Mouse (Mus musculus) cerebellum, adult 9-11 months (tissue): ENCODE measurements at regions not wholly inside any gene's neighbourhood (a gene's known extent, or its start where the extent isn't known, plus 50 kb on each side); places are given as distances from the start of the nearest gene placed in this dataset.
A peak's percentile ranks its signal among the peaks of the same experiment; 100 is the strongest.

Experiments used
- DNase-seq: peaks from one replicate; pipeline ENCODE4 v3.0.0; 2022

DNA sequence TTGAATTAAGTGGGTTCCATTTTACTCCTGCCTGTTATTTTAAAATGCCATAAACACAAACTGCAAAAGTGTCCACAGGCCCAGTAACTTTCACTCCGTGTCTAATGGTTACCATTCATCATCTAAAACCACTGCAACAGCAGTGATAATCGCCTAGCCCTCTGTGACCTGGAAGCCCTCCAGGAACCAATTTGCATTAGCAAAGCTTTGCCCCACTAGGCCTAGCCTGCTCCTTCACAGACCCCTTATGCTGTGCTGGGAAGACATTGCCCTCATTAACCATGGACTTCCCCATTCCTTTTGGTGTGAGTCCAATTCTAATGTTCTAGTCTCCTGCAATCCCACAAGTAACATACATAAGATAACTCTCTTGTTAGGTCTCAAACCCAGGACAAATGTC, 277.3 kb upstream of the Prkd1 start:
- no peak for DNase-seq

DNA sequence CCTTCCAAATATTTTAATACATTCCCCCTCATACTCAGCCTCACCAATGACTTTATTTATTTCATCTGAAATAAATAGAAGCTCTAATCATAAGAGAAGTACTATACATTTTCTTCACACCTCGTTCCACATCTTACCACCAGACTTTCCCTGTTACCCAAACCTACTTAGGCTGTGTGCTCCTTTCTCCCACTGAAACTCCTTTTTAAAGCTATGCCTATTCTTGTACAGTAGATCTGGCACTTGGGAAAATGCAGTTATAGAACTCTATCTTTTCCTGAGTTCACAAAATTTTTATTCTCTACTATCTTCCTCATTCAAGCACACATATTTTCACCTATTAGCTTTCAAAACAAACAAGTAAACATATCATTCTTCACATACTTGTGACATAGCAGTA, 272.8 kb upstream of the Prkd1 start:
- DNase-seq = no peak

DNA sequence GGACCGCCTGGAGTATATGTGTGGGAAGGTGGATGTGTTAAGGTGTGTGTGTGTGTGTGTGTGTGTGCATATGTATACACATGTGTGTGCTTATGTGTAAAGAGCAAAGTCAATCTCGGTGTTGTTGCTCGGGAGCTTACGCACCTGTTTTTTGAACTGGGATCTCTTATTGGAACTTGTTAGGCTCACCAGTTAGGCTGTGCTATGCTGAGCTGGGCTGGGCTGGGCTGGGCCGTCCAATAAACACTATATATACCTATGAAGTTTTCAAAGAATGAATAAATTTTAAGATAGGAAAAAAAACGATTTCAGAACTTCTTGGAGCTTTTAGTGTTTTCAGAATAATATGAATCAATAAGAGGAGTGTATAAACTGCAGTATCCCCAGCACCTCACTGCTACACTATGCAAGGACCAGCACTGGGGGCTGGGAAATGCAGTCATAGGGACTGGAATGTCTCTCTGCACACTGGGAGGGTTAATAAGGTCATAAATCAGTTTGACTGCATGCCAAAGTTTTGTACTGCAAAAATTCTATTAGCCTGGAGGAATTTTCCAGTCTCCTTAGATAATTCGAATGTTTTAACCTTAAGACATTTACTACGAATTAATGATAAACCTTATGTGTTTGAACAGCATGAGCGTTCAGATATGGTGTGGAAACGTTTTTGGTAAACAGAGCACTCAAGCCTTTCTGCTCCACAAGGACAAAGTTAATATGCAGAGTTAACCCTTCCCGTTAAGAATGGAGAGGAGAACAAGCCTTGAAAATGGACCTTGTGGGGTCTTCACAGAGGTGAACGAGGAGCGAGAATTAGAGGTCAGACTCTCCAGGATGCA, 250.9 kb upstream of the Prkd1 start:
- DNase-seq = no peak

DNA sequence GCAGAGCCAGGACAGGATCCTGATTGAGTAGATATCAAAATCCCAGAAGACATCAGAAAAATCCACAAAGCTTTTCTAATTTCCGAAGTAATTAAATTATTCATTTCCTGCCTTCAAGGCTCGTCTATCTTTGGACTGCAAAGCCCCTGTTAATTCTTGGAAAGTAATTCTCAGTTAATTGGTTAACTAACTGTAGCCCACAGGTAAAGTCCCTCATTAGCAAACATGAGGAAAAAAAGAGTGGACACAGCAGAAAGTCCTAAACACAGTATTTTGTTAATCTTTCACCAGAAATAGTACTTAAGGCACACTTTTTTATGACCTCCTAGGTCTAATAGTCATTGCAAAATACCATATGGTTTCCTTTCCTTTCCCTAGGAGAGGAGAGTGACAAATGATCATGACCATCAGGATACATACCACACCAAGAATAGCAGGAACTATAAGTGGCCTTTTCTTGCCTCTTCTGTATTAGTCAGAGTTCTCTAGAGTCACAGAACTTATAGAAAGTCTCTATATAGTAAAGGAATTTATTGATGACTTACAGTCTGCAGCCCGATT, 248.8 kb upstream of the Prkd1 start:
- no peak for DNase-seq

DNA sequence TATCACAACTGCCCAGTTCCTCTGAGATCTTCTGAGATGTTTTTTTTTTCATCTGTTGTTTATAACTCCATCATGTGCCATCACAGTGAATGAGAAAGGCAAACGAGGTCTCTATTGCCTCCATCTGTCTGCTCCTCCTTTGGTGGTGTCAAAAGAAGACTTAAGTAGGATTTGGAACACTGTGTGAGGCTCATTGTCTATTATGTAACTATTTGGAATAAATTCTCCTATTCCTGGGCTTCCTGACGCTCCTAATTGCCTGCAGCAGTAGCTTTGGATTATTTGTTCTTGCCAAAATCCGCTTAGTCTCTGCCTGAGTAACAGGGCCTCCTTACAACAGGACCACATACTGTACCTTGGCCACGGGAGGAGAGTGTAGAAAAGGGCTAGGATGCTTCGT, 244.7 kb upstream of the Prkd1 start:
- no peak for DNase-seq

DNA sequence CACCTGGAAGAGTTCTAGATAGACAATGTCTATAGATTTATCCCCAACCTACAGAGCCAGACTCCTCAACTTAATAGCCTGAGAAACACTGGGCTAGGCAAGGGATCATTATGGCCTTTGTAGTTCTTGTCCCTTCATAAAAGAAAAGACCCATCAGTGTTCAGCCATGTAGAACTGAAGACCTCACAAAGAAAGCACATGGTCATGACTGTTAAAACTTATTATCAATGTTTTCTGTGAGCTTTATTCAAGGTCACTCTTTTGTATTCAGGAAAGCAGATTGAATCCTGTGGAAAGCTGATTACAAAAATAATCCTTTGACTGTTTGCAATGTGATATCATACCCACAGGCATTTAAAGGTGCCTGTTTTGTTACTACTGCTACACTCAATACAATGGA, 226.9 kb upstream of the Prkd1 start:
- no peak for DNase-seq

DNA sequence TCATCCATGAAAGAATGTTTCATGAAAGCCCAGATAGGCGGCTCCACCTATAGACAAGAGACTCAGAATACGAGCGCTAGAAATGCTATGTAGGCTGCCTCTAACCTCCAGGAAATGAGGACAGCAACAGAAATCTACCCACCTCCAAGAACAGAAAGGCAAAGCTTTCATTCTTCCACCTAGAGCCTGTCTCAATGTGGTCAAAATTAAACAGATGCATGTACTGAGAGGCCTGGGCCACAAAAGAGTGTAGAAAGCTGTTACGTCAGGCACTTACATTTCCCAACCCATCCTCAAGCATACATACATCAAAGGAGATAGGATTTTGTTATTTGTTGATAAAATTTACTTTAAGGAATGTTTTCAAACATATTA, 225.1 kb upstream of the Prkd1 start:
- no peak for DNase-seq

DNA sequence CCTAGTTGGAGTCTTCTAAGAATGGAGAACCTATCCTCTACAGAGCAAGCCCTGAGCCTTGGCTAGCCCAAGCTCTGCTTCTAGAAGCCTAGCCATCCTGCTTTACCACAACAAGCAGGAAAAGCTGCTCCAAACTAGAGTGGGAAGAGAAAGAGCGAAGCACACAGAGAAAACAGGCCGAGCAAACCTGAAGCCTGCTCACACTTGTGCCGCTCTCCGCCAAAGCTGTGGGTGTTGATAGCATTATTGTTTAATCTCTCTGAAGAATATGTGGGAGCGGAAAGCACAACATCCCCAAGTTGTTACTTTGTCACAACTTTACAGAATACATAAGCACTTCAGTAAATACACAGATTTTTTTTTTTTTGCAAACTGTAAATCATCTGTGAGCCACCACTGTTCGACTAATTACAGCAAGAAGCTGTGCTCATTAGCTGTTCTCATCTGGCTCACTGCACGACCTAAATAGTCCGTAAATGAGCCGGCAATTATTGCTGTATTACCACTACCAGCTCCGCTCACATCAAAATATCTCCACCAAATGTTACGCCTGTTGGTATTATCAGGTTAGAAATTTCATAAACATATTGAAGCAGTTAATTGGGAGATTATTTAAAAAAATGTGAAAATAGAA, 224.6 kb upstream of the Prkd1 start:
- DNase-seq = no peak

DNA sequence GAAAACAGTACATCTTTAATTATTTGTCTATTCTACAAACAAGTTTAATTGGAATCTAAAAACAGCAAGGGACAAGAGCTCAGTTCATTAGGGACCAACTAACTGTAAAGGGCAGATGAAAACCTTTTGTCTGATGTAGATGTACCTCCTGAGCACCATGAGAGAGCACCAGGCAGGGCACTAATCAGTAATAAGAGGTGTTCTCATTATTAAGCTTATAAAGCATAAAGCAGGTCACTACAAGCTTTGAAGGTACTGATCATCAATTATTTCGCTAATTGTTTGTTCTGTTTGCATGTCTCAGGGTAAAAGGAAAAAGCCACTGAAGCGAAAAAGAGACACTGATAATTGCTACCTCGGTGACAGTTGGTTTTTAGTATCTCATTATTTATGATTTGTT, 202.7 kb upstream of the Prkd1 start:
- DNase-seq = no peak

DNA sequence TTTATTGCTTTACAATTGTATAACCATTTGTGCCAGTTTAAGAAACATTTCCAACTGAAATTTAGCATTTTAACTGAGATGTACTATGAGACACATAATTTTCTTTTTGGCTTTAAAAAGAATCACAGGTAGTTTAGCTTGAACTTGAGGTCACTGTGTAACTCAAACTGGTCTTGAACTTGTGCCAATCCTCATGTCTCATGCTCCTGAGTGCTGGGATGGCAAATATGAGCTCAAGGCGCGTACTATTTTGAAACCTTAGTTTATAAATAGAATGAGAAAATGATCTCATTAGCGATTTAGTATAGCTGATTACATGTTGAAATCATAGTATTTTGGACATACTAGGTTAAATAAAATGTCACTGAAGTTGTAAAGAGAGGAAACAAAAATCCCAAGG, 199.1 kb upstream of the Prkd1 start:
- no peak for DNase-seq

DNA sequence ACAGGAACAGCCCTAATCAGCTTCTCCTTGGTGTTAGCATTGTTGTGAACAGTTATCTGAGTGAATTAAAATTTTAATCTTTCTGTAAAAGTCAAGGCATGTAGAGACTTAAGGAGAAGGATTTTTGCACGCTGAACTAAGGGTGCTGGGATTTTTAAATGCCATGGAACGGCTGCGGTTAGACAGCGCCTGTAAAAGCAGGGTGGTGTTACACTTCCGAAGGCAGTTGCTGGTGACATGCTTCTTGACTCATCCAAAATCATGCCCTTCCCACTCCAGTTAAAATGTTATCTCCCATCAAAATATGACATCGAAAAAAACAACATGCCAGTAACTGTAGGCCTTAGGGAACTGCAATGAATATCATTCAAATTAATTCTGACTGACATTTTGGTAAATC, 193.8 kb upstream of the Prkd1 start:
- no peak for DNase-seq

DNA sequence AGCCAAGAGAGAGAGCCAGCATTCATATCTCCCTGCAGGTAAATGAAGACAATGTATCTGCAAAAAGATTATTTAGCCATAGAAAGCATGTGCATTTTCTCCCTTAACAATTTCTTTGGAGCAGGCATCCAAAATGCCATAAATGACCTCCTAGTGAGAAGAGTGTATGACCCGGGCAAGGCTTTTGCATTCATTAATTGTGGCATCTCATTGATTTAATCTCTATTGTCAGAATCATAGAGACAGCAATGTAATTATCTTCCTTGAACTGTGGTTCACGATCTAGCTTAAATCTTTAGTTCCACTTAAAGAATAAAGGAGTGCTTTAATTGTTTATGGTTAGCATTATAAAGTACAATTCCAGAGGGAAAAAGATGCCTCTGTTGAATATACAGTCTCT, 190.5 kb upstream of the Prkd1 start:
- no peak for DNase-seq

DNA sequence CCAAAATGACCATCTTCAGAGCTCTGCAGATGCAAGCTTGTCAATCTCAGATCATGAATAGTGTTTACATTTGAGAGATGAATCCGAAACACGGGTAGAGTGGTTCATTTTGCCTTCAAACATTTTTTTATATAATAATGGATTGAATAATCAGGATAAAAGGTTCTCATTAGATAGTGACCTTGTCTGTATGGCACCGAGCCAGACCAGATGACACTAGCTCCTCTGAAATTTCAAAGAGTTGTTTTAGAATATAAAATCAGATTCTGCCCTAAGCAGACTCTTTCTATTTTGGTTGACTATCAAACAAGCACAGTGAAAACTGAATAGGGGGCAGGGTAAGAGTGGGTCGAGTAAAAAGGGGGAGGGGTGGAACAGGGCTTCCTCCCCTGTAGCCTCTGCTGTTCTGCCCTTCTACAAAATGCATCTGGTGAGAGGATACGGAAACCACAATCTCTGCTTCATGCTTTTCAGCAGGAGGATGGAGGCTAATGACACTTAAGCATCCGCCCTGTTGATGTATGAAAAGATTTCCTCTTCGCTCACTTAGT, 159.9 kb upstream of the Prkd1 start:
- no peak for DNase-seq

DNA sequence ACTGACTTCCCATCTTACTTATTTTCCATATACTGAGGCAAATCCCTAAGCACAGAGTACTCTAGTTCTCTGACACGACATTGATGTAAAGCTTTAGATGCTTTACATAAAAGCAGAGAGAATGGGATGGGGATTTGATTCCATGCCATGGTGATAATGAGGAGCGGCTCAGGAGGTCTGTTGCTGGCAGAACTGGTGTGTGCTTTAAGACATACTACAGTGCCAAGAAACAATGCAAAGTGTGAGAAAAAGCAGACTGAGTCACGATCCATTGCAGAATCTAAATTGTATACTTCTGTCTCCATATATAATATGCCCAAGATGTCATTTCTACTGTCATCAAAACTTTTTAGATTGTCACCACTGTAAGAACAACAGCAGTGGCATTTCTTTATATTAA, 155.5 kb upstream of the Prkd1 start:
- DNase-seq = no peak

DNA sequence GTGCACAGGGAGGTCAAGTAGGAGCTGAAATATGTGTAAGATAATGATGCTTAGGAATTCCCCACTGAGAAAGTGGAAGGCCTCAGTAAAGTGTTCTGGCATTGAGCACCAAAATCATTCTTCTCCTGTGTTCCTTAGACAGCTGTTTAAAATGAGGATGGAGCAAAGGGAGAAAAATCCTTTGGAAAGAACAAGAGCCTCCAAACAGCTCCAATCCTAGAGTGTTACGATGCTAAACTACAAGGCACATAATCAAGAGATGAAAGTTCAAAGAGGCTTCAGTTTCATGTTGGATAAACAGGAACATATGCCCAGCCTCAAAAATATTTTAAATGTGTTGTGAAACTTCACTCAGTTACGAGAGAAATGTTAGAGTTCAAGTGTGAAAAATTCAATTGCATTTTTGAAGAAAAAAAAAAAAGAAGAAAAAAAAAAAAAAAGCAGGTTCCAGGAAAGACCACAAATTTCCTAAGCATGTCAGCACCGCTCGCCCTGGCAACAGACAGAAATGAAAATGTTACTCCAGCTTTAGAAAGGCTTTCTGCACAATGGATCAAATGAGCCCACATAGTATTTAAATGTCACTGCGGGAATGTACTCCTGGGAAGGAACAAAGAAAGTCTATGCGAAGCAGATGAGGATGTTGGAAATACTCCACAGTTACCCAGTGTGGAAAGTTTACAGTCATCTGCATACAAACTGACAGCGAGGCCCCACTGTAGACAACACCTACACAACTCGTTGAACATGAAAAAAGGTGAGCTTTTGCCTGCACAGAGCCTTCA, 116.5 kb upstream of the Prkd1 start:
- DNase-seq = no peak

DNA sequence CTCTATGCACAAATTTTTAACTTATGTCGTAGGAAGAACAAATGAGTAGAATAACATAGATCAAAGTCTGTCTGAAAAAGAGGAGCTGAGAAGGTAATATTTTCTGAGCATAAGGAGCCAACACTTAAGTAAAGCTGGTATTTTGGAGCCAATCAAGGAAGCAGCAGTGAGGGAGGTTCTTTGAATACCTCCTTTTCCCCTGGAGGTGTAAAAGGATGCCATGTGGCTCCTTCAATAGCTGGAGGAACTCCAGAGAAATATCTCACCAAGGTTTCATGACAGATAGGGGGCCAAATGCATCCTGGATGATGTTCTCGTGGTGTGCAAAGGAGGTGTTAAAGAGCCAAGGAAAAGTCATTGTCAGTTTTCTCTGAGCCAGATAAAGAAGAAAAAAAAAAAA, 115.6 kb upstream of the Prkd1 start:
- no peak for DNase-seq

DNA sequence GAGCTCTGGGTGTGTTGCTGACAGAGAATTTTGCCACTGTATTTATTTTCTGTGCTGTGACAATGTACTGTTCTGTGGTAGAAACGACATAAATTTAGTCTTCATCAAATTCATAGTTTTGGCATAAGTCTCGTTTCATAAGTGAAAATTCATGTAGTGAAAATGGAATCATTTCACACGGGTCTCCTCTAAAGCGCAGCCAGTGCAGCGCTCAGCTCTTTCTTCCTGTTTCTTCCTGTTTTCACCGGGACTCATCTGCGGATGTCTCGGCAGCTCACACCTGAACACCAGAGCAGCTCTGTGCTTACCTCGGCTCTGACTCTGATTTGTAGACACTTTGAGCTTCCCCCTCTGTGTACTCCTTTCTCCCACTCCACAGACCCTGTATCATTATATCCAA, 85.2 kb upstream of the Prkd1 start:
- DNase-seq = no peak

DNA sequence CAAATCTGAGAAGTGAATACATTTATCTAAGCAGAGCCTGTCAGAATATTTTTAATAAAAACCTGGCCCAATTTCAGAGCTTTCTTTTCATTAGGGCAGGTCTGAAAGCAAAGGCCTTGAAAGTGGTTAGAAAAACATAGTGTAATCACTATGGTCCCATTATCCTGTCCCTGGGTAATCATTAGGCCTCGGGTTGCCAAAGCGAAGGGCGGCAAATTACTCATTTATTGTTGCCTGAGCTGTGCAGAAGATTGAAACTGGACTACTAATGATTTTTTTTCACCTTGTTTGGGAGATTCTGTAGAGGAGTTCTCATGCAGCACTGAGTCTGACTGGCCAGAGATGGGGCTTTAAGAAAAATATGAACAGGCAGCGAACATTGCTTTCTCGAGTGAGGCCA, 63.7 kb upstream of the Prkd1 start:
- DNase-seq = no peak

DNA sequence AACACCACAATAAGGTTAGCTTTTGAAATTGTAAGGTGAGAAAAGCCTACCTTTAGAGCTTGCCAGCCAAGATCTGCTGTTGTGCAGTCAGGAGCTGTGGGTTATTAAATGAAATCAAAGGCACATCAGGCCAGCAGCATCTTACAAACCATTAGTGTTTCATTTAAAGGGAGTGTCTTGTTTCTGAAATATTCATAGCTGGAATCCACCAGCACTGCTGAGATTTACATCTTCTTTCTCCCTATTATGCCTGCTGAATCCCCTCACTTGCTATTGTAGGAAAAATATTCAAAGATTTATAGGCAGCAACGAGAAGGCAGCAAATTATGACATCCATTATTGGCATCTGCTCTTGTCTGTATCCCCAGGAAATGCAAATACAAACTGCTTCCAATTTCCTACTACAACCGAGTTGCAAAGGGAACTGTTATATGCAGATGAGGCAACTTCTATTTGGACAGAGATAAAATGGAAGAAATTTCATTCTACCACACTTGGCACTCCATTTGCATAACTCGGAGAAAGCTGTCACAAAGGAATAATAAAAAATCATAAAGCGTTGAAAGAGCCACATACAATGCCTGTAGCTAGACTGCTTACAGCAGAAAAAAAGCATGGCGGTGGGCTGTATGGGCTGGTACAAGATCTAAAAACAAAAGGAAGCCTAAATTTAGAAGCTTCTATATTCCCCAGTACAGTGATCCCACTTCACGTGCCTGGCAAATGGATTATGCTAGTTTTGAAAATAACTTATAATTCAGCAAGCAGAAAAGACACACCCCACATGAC, 60.3 kb upstream of the Prkd1 start:
- DNase-seq = no peak

DNA sequence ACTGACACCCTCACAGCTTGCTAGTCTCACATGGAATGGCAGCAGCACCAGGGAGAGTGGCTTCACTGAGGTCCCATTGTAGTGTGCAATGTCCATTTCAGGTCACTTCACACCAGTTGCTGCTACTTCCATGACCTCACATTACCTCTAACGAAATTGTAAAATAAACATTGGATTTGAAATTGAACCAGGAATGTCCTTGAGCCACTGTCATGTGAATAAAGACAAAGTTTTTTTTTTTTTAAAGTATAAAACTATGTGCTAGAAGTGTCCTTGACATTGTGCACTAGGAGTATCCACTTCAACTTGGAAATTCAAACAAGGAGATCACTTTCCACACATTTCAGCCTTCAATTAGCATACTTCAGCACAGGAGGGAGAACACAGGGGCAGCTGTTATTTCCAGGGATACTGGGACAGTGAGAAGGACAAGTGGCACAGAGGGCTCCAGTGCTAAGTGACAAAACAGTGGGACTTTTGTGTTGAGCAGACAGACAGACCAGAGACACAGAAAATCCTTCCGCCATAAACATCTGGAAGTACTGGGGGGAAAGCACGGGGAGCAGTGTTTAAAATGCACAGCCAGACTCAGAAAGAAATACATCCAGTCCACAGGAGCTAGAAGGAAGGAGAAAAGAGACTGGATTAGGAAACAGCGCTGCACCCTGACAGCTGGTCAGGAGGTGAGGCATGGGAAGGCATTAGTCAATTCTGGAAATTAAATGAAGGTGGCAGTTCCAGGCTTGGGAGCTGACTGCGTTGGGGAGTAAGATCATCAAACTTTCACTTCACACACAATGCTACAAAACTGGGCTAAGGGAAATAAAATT, 49.9 kb upstream of the Prkd1 start:
- DNase-seq = peak; percentile 4
